Mouse (Mus musculus) regulatory T cell (primary cell): ENCODE results near the gene Nrap.

Source experiments
- in situ Hi-C: fragments of 300-600 bp; cut with MboI, MseI; formaldehyde crosslinking; loops from one replicate; pipeline ENCODE4 v1.15.1; 2025; ENCODE audit warnings: high pct_unique_total_duplicates

Gene Nrap

DNA sequence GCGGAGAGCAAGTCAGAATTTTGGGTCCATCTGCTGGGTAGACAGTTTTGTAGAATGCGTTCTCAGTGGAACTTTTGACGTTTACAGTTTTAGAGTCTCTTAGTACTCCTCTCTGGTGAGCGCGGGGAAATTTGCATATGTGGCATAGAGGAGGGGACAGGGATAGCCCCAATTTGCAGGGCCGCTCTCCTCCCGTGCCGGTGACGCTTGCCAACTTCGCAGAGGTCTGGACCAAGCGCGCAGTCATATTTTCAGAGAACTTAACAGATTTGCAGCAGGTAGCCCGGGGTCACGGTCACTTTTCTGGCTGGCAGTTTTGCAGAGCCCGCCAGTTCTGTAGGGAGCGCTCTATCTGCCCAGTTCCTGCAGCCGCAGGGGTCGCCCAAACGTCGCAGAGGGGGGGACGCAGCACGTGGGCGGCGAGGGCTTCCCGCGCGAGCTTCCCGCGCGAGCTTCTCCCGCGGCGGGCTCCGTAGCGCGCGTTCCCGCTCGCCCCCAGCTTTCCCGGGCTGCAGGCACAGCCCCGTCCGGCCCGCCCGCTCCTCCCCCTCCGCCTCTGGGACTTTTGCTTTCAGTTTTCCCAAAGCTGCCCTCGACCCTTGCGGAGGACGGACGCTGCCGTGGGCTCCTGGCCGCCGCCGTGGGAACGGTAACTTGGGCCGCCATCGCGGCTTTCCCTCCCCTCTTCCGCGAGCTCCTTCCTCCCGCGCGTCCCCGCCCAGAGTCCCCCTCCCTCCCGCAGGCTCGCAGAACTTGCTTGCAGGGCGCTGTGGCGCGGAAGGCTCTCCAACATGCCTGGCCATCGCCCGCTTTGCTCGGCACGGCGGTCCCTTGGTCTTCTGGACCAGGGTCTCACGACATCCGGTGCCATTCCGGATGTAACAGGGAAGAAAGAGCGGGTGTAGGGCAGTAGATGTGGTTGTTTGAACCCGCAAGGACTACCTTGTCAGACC lies 7.1 kb upstream of the Nrap start, which contains the start of gene Casp7:
Gene Casp7 (plus strand): TSS at position 461 of the 953 bp plus-strand sequence.
- in situ Hi-C loops, result no loop called here

DNA sequence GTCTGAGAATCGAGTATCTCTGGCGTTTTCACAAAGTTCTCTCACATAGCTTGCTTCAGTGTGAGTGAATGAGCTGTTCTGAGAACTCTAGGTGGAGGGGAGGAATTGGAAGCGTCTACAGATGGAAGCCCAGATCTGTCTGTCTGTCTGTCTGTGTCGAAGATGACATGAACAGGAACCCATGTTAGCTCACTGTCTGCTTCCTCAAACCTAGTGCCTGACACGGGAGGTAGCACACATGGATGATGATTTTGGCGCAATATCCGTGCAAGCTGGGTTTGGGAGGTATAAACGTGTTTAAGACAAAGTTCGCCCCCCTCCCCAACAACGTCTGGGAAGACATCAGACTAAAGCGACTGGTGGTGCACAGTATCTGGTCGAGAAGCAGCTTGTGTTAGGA lies 6.4 kb upstream of the Nrap start:
- in situ Hi-C loops, result no loop called here

DNA sequence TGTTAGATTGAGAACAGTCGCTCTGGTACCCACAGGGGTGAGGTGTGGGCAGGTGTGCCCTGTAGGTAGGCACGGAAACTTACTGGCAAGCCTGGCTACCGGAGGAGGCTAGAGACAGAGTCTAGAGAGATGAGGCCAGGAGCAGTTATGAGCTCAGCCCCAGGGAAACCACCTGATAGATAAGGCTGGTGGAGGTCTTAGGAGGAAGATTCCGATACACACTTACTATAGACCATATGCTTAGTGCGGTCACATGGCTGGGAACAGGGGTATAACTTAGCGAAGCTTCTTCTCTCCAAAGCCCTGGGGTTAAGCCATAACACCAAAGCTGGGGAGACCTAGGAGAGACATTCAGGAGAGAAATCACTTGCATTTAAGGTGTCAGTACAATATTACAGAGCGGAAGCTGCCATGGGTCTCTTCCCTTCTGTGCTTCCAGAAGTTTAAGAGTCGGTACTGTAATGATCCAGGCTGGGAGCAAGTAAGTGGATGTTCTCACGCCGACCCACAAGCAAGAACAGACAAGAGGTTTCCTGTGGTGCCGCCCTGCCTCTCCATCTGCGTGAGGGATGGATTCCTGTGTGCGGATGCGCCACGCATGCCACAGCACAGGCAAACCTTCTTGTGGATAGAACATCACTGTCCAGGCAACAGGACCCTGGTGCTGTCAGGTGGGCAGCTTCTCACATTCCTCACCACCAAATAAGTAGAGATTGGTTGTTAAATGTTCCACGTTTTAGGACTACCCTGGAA lies 5.5 kb upstream of the Nrap start:
- in situ Hi-C loops, result no loop called here

DNA sequence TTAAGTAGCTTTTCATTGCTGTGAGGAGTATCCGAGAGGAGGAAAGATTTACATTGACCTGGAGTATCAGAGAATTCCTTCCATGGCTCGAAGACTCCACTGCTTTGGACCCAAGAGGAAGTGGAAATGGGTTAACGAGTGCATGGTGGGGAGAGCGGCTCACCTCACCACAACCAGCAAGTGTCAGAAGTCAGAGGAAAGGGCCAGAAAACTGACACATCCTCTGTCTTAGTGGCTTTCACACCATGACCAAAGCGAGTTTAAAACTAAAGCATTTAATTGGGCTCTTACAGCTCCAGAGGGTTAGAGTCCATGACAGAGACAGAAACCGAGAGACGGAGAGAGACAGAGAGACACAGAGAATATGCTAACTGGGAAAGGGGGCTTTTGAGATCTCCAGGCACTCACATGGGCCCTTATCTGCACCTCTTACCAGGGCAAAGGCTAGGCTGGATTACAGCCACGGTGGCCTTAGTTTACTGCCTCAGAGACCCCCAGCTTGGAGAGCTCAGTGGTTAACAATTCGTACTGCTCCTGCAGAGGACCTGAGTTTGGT lies 3.6 kb upstream of the Nrap start:
- in situ Hi-C loops, result no loop called here

DNA sequence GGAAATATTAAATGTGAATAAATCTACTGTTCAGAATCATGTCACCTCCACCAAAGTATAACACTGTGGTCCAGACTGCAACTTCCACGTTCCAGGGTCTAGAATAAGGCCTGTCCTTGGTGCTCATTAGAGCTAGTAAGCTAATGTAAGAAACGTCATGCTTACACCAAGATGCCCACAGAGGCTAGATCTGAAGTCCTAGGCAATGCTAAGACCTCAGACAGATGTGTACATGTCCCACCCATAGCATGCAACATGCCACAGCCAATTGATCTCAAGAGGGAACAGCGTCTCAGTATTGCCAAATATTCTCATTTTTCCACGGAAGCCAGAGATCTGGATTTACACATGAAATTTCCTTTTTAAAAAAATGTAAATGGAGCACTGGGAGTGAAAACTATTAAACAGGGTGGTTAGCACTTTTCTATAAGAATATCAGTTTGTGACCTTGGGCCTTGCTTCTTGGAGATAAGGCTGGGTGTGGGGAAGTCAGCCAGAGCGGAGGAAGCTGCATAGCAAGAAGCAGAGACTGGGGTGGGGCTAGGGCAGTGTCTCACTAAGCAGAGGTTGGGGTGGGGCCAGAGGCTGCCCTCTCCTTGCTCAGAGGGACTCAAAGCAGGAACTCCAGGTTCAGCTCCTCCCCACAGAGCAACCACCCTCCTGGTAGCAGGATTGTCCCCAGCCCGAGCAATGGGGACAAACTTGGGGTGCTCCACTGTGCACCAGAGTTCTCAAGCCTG lies 1.6 kb upstream of the Nrap start:
- in situ Hi-C loops, result no loop called here

DNA sequence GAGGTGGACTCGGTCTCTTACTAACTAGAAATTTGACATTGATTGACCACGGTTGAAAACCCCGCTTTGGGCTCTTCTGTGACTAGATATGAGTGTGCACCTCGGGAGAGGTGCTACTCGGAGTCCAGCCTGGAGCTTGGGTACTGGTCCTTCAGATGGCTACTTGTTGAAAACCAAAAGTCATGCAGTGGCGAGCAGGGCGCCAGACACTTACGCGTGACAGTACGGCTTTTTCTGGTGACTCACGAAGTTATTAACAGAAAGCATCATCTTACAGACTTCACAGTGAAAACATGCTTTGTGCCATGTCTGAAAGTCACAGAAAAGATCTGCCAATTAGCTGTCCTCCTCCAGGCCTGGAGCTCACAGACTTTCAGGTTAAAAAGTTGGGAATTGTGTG lies 661 bp downstream of the Nrap start:
- in situ Hi-C loops, result no loop called here

DNA sequence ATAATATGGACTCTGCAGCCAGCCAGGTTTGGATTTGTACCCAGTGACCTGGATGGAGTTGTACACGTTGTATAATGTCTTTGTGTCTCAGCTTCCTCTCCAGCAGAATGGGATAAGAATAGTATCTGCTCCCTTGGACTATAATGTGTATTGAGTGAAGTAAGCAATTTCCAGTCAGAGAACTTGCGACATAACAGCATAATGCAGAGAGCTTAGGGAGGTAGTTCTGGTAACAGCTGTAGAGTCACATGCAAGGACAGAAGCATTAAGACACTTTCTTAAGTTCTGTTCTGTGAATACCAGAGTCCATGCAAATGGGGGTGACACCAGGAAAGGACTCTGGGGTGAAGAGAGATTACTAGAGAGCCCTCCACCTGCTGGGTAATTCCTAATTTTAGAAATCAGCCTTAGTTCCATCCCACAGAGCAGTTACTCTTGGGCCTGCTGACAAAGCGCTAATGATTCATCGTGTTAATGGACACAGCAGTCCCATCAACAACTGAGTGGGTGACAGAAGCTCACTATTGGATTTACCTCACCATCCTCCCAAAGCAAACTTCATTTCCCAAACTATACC lies 2.0 kb downstream of the Nrap start:
- in situ Hi-C loops, result no loop called here

DNA sequence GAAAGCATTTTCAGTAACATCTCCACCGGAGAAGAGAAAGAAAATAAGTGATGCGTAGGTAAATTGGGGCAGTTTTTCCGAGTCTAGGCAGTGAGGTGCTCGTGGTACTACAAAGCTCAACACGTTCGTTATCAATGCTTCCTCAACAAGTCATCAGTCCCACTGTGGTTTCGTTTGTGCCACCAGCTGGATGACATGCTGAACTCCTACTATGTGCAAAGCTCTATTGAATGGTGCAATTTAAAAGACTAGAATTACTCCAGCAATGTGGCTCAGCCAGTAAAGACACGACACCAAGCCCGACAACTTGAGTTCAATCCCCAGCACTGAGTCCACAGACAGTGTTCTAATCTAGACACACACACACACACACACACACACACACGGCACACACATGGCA lies 3.7 kb downstream of the Nrap start:
- in situ Hi-C loops, result no loop called here

DNA sequence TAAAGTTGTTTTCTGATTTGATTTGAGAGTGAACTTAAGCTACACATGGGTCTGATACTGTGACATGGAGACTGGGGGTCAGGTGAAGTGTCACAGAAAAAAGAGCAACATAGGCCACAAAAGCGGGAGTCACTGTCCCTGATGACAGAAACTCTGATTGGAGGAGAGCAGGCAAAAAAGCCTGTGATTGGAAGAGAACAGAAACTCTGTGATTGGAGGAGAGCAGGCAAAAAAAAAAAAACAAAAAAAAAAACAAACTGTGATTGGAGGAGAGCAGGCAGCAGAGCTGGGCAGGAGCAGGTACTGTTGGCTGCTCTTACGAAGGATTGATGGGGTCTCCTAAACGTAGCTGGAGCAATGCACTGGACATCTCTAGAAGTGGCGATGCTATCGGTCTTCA lies 4.3 kb downstream of the Nrap start:
- in situ Hi-C loops, result no loop called here

DNA sequence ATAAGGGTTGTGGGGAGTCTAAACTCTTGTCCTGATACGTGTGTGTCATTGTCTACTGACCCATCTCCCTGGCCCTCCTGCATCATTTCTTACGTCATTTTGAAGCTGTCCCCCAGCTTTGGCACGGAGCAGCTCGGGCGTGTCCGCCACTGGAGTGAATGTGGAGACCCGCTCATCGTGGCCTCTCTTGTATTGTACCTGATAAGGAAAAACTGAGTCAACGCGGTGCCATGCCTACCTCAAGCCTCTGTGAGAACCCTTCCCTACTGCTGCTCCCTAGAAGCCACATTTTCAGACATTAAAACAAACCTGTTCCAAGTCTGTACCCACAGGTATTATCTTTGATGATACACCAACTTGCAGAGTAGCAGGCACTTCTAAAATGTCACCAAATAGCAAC lies 8.4 kb downstream of the Nrap start:
- in situ Hi-C loops, result no loop called here

DNA sequence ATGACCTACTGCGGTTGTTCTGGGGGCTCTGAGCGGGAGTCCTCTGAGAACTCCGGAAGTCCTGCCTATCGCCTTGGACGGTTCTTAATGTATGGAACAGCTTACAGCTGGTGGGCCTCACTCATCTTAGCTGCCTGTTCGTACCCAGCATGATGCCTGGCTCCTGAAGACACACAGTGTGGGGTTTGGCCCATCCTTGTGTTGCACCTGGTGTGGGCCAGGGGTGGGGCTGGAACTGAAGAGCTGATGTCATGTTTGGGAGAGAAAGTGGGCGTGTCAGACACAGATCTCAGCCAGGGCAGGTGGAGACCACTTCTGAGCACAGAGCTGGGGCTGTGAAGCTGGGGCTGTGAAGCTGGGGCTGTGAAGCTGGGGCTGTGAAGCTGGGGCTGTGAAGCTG lies 9.5 kb downstream of the Nrap start:
- in situ Hi-C loops, result no loop called here

DNA sequence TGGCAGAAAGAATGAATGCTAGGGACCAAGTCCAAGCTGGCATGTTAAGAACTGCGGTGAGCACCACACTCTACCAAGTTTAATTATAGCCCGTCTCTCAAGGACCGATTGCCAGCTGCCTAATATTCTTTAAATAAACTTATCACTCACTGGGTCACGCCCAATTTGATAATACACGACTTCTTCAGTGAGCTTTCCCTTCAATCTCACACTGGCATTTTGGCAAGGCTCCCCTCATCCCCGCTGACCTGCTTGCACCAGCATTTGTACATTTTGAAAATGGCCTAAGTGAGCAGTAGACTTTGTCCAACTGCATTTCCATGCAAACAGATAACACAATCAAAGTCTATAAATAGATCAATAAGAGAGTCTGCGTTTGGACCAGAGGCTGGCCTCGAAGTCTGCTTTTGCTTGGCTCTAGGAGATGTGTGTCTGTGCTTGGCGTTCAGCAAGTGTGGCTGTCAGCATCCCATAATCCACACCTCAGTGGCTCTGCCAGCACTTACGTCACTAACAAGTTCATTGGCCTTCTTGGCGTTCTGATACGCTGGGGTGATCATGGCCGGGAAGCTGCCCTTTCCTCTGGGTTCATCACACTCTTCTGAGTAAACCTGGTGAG lies 11.2 kb downstream of the Nrap start:
- in situ Hi-C loops, result no loop called here

DNA sequence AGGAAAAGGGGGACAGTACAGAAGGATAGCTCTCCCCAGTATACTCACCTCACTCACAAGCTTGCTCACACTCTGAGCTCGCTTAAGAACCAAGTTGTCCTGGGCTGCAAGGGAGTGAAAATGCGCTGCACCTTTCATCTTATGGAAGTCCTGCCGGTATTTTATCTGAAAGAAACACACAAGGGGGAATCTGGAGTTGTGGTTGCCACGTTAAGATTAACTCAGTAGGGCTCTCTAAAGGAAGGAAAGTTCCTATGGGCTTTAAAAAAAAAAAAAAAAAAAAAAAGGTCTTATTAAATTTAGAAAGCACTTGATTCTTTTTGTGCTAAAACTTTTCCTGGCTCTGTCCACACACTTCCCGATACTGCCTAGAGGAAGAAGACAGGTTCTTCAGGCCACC lies 11.8 kb downstream of the Nrap start:
- in situ Hi-C loops, result no loop called here

DNA sequence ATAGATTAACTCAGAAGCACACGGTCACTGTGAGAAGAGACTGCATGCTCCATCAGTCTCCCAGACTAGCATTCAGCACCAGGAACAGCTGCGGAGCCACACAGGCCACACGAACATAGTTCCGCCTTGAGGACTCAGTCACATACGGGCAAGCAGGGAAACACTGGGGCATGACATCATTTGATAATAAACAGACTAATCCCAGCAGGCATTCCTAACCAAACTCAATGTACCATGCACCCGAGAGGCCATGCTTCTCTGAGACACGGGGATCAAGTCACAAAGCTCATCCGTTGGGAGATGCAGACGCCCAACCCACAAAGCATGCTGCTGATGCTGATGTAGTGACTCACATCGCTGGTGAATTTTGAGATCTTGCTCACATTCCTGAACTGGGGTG lies 15.8 kb downstream of the Nrap start:
- in situ Hi-C loops, result no loop called here

DNA sequence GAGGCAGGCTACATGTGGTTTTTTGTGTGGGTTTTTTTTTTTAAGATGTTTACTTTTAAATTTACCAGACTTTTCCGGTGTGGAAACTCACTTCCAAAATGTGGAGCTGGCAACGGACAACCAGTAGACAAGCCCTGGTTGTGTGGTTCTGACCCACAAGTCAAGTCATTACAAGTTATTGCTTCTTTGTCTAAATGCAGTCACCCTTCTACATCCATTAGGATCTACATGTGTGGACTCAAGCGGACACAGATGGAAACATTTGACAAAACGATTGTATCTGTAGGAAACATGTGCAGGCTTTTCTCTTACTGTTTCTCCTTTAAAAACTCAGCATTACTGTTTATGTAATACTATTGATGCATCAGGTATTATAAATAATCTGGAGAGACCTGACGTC lies 16.6 kb downstream of the Nrap start:
- in situ Hi-C loops, result no loop called here

DNA sequence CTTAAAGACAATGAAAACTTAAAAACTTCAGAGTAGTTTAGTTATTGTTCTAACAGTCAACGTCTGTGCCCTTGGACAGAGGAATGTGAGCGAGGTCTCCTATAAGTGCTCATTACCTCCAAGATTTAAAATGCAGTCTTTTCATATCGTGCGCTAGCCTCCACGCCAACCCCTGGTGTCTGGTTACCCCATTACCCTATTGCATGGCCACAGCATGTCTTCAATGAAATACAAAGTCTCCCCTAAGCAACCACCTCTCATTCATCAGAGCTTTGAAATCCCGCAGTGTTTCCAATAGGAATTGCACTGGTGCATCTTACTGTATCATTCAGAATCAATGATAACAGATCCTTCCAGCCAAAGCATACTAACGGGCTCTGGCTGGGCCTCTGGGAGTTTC lies 17.6 kb downstream of the Nrap start:
- in situ Hi-C loops, result no loop called here

DNA sequence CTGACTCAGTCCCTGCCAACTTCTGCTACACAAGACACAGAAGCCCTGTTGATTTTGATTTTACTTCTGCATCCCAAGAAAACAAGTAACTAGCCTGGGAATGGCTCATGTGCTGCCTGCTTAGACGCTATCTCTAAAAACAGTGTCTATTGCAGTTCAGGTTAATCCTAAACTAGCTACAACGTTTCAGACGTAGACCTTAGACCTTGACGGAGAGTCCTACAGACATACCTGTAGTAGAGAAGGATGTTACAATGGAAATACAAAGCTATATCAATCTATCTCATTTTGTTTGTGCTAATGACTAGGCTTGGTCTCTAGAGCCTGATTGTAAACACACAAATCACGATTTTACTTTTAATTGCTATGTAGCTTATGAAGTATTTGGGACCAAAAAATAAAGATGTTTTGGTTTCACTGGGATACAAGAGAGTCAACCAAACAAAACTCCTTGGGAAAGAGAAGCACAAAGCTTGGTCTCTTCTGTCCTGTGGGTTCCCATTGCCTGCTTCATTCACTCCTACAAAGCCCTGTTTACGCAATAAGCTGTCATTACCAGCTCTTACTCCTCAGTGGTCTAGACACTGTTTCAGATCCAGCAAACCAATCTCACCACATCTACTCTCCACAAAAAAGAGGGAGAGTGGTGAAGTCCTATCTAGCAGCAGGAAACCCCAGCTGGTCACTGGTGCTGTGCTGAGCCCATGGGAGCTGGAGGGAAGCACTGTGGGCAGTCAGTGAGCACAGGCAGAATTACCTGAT lies 19.3 kb downstream of the Nrap start:
- in situ Hi-C loops, result no loop called here

DNA sequence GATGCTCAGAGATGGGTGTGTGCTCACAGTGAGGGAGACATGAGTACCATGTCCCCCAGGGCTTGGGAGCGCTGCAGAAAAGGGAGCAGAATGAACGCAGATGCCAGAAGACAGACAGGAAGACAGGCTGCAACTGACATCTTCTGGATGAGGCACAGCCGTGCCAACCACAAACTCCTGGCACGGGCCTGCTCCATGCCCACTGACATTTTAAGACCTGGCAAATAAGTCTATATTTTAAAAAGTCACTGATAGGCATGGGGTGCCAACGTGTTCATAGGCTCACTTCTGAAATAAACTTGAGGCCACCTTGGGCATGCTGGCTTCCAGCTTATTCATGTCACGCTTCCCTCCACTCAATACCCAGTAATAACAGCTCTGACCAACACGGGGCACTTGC lies 20.9 kb downstream of the Nrap start:
- in situ Hi-C loops, result loop anchor here (10.0 kb wide), 1 partner anchor 406 kb away; no protein-coding TSS in a partner anchor

DNA sequence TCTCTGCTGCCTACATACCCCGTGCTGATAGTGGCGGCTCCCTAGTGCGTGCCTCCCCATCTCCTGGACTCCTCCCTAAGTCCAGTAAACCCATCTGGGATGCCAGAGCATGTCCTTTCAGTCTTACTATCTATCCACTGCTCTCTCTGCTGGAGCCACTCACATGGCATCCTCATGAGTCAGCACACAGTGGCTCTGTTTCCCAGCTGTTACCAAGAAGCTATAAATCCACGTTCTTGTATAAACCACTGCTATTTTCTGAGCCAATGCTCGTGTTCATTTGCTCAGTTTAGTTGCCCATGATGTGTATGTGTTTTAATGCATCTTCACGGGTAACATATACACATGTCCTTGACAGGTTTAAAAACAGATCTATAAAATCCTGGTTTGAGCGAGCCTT lies 22.1 kb downstream of the Nrap start:
- in situ Hi-C loops, result loop anchor here (10.0 kb wide), 1 partner anchor 407 kb away; no protein-coding TSS in a partner anchor

DNA sequence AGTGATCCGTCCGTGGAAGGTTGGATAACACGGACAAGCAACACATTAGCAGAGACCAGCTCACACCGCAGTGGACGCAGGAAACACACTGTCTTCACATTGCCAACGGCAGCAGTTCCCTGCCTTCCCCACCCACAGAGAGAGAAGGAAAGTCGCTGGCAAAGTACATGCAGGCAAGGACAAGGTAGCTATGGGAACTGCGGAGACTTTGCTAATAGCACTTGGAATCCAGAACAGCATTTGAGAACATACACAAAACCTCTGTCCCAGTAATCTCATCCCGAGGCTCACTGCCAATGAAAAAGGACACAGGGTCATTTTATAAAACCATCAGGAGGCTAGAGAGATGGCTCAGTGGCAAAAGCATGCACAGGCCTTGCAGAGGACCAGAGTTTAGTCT lies 23.2 kb downstream of the Nrap start:
- in situ Hi-C loops, result loop anchor here (10.0 kb wide), 1 partner anchor 408 kb away; no protein-coding TSS in a partner anchor
